Mouse (Mus musculus): ENCODE data around the gene 4922502D21Rik.
A peak's percentile ranks its signal among the peaks of the same experiment; 100 is the strongest.

DNA sequence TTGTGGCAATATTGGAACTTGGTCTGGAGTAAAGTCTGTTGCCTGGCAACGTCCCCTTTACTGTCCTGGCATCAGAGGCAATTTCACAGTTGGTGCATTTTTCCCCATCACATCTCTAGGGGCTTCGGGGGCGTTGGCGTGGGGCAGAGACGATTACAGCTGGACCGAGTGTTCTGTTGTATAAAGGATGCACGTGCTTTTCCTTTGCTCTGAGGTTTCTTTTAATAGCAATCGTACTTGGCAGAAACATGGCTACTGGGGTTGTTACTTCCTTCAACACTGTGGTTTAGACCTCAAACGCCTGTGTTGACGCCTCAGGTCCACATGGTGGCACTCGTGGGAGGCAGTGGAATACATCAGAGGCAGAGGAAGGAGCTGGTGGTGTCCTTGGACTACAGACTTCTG is 2.1 kb upstream of the 4922502D21Rik start:
- no peak for TF ChIP-seq POLR2A (IDR thresholded peaks at IDR 0.05; ENCODE audit: borderline replicate concordance, low read depth, low read length)
- TF ChIP-seq CTCF (IDR thresholded peaks at IDR 0.05; ENCODE audit: low read depth, low read length) = peak; percentile 67
